In the genomic region with DNA sequence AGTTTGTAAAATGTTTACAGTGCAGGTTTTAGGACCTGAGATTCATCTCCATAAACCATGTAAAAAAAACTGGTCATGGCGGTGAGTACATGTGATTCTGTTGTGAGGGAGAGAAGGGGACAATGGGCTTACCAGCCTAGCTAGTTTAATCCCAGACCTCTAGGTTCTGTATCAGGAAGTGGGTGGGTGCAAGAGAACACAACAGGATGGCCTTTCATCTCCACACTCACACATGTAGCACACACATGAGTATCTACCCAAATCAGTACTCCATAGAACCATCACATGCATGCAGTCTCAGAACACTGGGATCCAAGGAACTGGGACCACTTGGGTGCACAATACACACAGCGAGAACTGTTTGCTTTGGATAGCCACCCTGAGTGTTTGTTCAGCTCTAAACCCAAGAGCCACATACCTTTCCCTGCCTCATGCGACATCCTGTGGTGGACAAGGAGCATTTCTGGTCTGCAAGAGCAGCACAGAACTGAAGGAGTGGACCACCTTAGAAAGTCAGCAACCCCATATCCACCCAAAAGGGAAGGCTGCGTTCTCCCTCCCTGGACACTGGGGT, we compare ENCODE assay signal across 16 mouse cellular contexts.
DNase-seq lines count a peak whose midpoint lies in the region; ATAC-seq and TF ChIP-seq lines count a peak whose summit lies in the region.
"Had no signal": no experiment of that assay in that cellular context is flagged by ENCODE, and none has a peak within 500 bp of the region (broad histone marks: within the 10 kb centered on the region; RNA-seq: fewer than 3 reads in every experiment).

No protein-coding gene starts in this region.

- no peak overlapping the region for H3K4me3 ChIP-seq in heart, adult 2 months
- H3K4me3 ChIP-seq in heart, embryonic 10.5 days = no peak overlapping the region
- H3K4me3 ChIP-seq in intestine, postnatal 0 days (ENCODE audit: low read depth, low read length) = no peak overlapping the region
- H3K4me3 ChIP-seq: forebrain, embryonic 12.5 days; kidney, embryonic 15.5 days; limb, embryonic 15.5 days had no signal

- no peak overlapping the region for H3K4me2 ChIP-seq in intestine, postnatal 0 days (replicated peaks; ENCODE audit: low read depth)
- H3K4me2 ChIP-seq: forebrain, embryonic 12.5 days; kidney, embryonic 15.5 days; limb, embryonic 15.5 days had no signal

- H3K9me3 ChIP-seq in heart, embryonic 10.5 days = no peaks in the 10 kb centered on the region
- H3K9me3 ChIP-seq in intestine, postnatal 0 days (ENCODE audit: control insufficient read depth) = no peaks in the 10 kb centered on the region
- H3K9me3 ChIP-seq: forebrain, embryonic 12.5 days; kidney, embryonic 15.5 days; limb, embryonic 15.5 days had no signal

- intact Hi-C loops in heart, adult 2 months (cut with DNase I) = no loop called here

- 83% methylated on average over 4 of the region's 4 CpGs for WGBS in heart, adult 2 months
- WGBS in heart, embryonic 10.5 days = 90% methylated on average over 4 of the region's 4 CpGs
- 62% methylated on average over 4 of the region's 4 CpGs for WGBS in intestine, postnatal 0 days

- no peak for ATAC-seq in intestine, postnatal 0 days

- no peak overlapping the region for H3K27ac ChIP-seq in heart, adult 2 months
- no peak overlapping the region for H3K27ac ChIP-seq in heart, embryonic 10.5 days
- no peak overlapping the region for H3K27ac ChIP-seq in intestine, postnatal 0 days (ENCODE audit: low read depth, low read length)
- H3K27ac ChIP-seq: forebrain, embryonic 12.5 days; kidney, embryonic 15.5 days; limb, embryonic 15.5 days had no signal

- no peak for TF ChIP-seq EP300 in heart, adult 2 months (IDR thresholded peaks at IDR 0.05; ENCODE audit: insufficient read depth, low read depth, low read length)

- no peaks in the 10 kb centered on the region; the same call in 1 of the 2 replicates for H3K79me2 ChIP-seq in heart, adult 2 months (replicated peaks; ENCODE audit: control insufficient read depth, insufficient read depth, low read length)

- TF ChIP-seq POLR2A in heart, adult 2 months (IDR thresholded peaks at IDR 0.05; ENCODE audit: insufficient read depth, low read depth, low read length) = no peak

- no peak overlapping the region for H3K9ac ChIP-seq in heart, adult 2 months (ENCODE audit: low read depth, low read length)
- H3K9ac ChIP-seq in intestine, postnatal 0 days (ENCODE audit: low read depth, low read length) = no peak overlapping the region
- H3K9ac ChIP-seq: forebrain, embryonic 12.5 days; kidney, embryonic 15.5 days; limb, embryonic 15.5 days had no signal

- TF ChIP-seq CTCF in heart, adult 2 months (IDR thresholded peaks at IDR 0.05) = peak; percentile 14; the same call in 1 of the 2 replicates
- peak; percentile 44; the same call in 1 of the 2 replicates for TF ChIP-seq CTCF in intestine, postnatal 0 days (IDR thresholded peaks at IDR 0.05; ENCODE audit: low read depth)

- no peak for DNase-seq in heart, adult 2 months
- no peak for DNase-seq in heart, embryonic 10.5 days (ENCODE audit: low spot score)
- DNase-seq in CD4-positive helper T cell, adult 2 months (ENCODE audit: low read depth, low spot score) = peak; percentile 45
- peak; percentile 80 for DNase-seq in lung, postnatal 25 days (ENCODE audit: low spot score)
- DNase-seq in left cerebral cortex, adult 11 months (ENCODE audit: low spot score) = no peak
- no peak for DNase-seq in Muller cell, postnatal 12 days (ENCODE audit: inconsistent ontology term)
- no peak for DNase-seq in embryo, embryonic 9.5 days (ENCODE audit: extremely low spot score)
- DNase-seq: adrenal gland, adult 2 months; embryo, embryonic 11 days; gastrocnemius, postnatal 25 days; heart, postnatal 36 days; layer of hippocampus, postnatal 36 days had no signal

- peaks cover 8% of the 10 kb centered on the region for H3K36me3 ChIP-seq in heart, adult 2 months (ENCODE audit: control insufficient read depth, insufficient read depth, low read length)
- no peaks in the 10 kb centered on the region for H3K36me3 ChIP-seq in heart, embryonic 10.5 days
- H3K36me3 ChIP-seq in intestine, postnatal 0 days (ENCODE audit: control insufficient read depth, insufficient read depth) = no peaks in the 10 kb centered on the region
- H3K36me3 ChIP-seq: forebrain, embryonic 12.5 days; kidney, embryonic 15.5 days; limb, embryonic 15.5 days had no signal

- H3K4me1 ChIP-seq in heart, adult 2 months (ENCODE audit: control insufficient read depth, insufficient read depth, low read length) = peaks cover 24% of the 10 kb centered on the region
- peaks cover 62% of the 10 kb centered on the region for H3K4me1 ChIP-seq in heart, embryonic 10.5 days
- no peaks in the 10 kb centered on the region for H3K4me1 ChIP-seq in intestine, postnatal 0 days (replicated peaks; ENCODE audit: control insufficient read depth, insufficient read depth, low read length)
- H3K4me1 ChIP-seq: limb, embryonic 15.5 days had no signal

- H3K27me3 ChIP-seq in heart, adult 2 months (ENCODE audit: control insufficient read depth, insufficient read depth, low read length) = no peaks in the 10 kb centered on the region
- H3K27me3 ChIP-seq in heart, embryonic 10.5 days (ENCODE audit: insufficient read depth, poor library complexity, severe bottlenecking) = no peaks in the 10 kb centered on the region
- H3K27me3 ChIP-seq in intestine, postnatal 0 days (replicated peaks; ENCODE audit: control insufficient read depth, insufficient read depth, low read length) = no peaks in the 10 kb centered on the region
- H3K27me3 ChIP-seq: forebrain, embryonic 12.5 days; kidney, embryonic 15.5 days; limb, embryonic 15.5 days had no signal

Comparison
In these comparisons a context has a peak if more than half of its experiments do, and no peak if none do; other contexts are left out.
1. DNase-seq: peak in CD4-positive helper T cell, adult 2 months (single experiment) and lung, postnatal 25 days (single experiment); none in heart, adult 2 months (0 of 2), heart, embryonic 10.5 days (single experiment), left cerebral cortex, adult 11 months (single experiment), Muller cell, postnatal 12 days (single experiment) and embryo, embryonic 9.5 days (single experiment).